Mouse (Mus musculus): ENCODE measurements at regions not wholly inside any gene's neighbourhood (a gene's known extent, or its start where the extent isn't known, plus 50 kb on each side); places are given as distances from the start of the nearest gene placed in this dataset.

GRCm38 (mm10) chr16:9274583-9275100, 444.7 kb downstream of the 1810013L24Rik start:
- no peak for TF ChIP-seq POLR2A (IDR thresholded peaks at IDR 0.05; ENCODE audit: insufficient read depth, low read depth, low read length)
- TF ChIP-seq CTCF (IDR thresholded peaks at IDR 0.05), result no peak
- TF ChIP-seq EP300 (IDR thresholded peaks at IDR 0.05; ENCODE audit: insufficient read depth, low read depth, low read length), result no peak
